Mouse (Mus musculus): ENCODE data around the gene Ip6k3. TPM values are rescaled to one million over a fixed set of nuclear protein-coding genes. Genes with fewer than 3 reads are reported as not detected.

Gene Ip6k3
- total and polyA plus RNA-seq, 2 experiments from 2014 or later = not detected

GRCm38 (mm10) chr17:27095690-27096089 is 71.9 kb downstream of the Ip6k3 start:
- peak; percentile 70 for DNase-seq (ENCODE audit: low spot score)
- Histone ChIP-seq H3K9me3 (ENCODE audit: low read length) (no peaks in the 10 kb centered on the region), H3K4me1 (ENCODE audit: insufficient read depth, low read length) (no peaks in the 10 kb centered on the region), H3K4me2 (ENCODE audit: low read depth, low read length, poor library complexity, severe bottlenecking) (no peak overlapping the region), H3K36me3 (ENCODE audit: insufficient read depth, low read length) (no peaks in the 10 kb centered on the region), H3K27ac (ENCODE audit: low read depth, low read length) (no peak overlapping the region), H3K4me3 (ENCODE audit: low read depth, low read length) (no peak overlapping the region), H3K9ac (replicated peaks; ENCODE audit: low read length, poor library complexity, severe bottlenecking) (no peak overlapping the region), H3K27me3 (ENCODE audit: insufficient read depth, low read length) (no peaks in the 10 kb centered on the region)
- no peak for ATAC-seq (ENCODE audit: low FRiP score)
- 22% methylated on average over 13 of the region's 13 CpGs for WGBS
- TF ChIP-seq CTCF (IDR thresholded peaks at IDR 0.05) = peak; percentile 66

Other genes with a start within 250 kb of the Ip6k3 start
- gene Phf1, start 234.7 kb downstream of the Ip6k3 start, total RNA-seq (2014; rRNA removed) = 48.7 and 53.5 TPM in 2 replicates
- gene Phf1, start 234.7 kb downstream of the Ip6k3 start, polyA plus RNA-seq (2015; fragmentation: Nextera tagmentation; extraction: Ambion mirVana) = 32.8 and 35.8 TPM in 2 replicates
- gene Cuta, start 228.2 kb downstream of the Ip6k3 start, total RNA-seq (2014; rRNA removed) = 49.6 and 55.6 TPM in 2 replicates
- 136 and 143 TPM in 2 replicates for gene Cuta, start 228.2 kb downstream of the Ip6k3 start, polyA plus RNA-seq (2015; fragmentation: Nextera tagmentation; extraction: Ambion mirVana)
- 77.0 and 90.3 TPM in 2 replicates for gene Syngap1, start 226.5 kb downstream of the Ip6k3 start, total RNA-seq (2014; rRNA removed)
- gene Syngap1, start 226.5 kb downstream of the Ip6k3 start, polyA plus RNA-seq (2015; fragmentation: Nextera tagmentation; extraction: Ambion mirVana) = 3.6 and 6.1 TPM in 2 replicates
- gene Zbtb9, start 194.6 kb downstream of the Ip6k3 start, total RNA-seq (2014; rRNA removed) = 16.1 and 19.4 TPM in 2 replicates
- gene Zbtb9, start 194.6 kb downstream of the Ip6k3 start, polyA plus RNA-seq (2015; fragmentation: Nextera tagmentation; extraction: Ambion mirVana) = 6.6 and 6.7 TPM in 2 replicates
- gene Bak1, start 138.8 kb downstream of the Ip6k3 start, total RNA-seq (2014; rRNA removed) = 57.3 and 82.4 TPM in 2 replicates
- gene Bak1, start 138.8 kb downstream of the Ip6k3 start, polyA plus RNA-seq (2015; fragmentation: Nextera tagmentation; extraction: Ambion mirVana) = 3.9 and 5.3 TPM in 2 replicates
- gene Itpr3, start 110.5 kb downstream of the Ip6k3 start, total RNA-seq (2014; rRNA removed) = 4.5 and 4.7 TPM in 2 replicates
- 0.39 and 0.90 TPM in 2 replicates for gene Itpr3, start 110.5 kb downstream of the Ip6k3 start, polyA plus RNA-seq (2015; fragmentation: Nextera tagmentation; extraction: Ambion mirVana)
- gene Uqcc2, start 33.9 kb downstream of the Ip6k3 start, total RNA-seq (2014; rRNA removed) = 213 and 233 TPM in 2 replicates
- gene Uqcc2, start 33.9 kb downstream of the Ip6k3 start, polyA plus RNA-seq (2015; fragmentation: Nextera tagmentation; extraction: Ambion mirVana) = 453 and 478 TPM in 2 replicates
- 85.7 and 94.3 TPM in 2 replicates for gene Lemd2, start 36.7 kb upstream of the Ip6k3 start, total RNA-seq (2014; rRNA removed)
- gene Lemd2, start 36.7 kb upstream of the Ip6k3 start, polyA plus RNA-seq (2015; fragmentation: Nextera tagmentation; extraction: Ambion mirVana) = 18.4 and 20.6 TPM in 2 replicates